Mouse (Mus musculus) T-helper 1 cell (primary cell): ENCODE results near the gene Kdm1b.

ENCODE experiments used
- in situ Hi-C: fragments of 300-600 bp; cut with MboI, MseI; formaldehyde crosslinking; loops from one replicate; pipeline ENCODE4 v1.15.1; 2025; ENCODE audit warnings: high pct_unique_total_duplicates

Kdm1b gene

DNA sequence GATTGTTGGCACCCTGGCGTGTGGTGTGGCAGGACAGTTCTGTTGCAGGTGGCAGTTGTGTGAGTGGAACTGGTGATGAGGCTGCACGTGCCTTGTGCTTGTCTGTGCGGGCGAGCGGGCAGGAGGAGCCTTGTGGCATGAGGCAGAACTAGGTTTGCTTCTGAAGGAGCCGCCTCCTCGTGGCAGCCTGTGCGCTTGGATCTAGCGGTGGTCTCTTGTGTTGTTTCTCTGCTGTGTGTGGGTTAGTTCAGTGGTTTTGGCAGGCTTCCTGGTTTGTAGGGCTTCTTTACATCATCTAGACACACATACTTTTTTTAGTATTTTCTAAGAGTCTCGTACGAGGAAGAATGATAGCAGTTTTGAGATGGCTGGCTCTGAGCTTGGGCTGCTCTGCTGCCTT is 12.8 kb downstream of the Kdm1b start:
- in situ Hi-C loops: no loop called here

DNA sequence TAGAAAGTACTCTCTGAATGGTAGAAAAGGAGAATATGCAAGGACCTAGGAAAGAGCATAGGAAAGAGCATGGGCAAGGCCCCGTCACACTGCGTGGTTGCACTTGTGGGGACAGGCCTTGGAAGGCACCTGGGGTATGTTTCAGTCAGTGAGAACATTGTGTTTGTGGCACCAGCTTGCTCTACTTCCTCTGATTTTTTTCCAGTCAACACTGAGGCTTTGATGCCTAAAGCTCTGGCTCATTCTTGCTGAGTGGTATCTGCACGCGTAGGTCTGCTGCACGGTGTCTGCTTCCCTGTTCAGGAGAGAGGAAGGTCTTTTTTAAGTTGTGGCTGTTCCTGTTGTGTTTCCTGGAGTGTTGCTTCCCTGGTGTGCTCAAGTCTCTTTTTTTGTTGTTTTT is 13.5 kb downstream of the Kdm1b start:
- in situ Hi-C loops: no loop called here

GRCm38 (mm10) chr13:47062756-47063155 is 19.5 kb downstream of the Kdm1b start:
- in situ Hi-C loops: no loop called here

DNA sequence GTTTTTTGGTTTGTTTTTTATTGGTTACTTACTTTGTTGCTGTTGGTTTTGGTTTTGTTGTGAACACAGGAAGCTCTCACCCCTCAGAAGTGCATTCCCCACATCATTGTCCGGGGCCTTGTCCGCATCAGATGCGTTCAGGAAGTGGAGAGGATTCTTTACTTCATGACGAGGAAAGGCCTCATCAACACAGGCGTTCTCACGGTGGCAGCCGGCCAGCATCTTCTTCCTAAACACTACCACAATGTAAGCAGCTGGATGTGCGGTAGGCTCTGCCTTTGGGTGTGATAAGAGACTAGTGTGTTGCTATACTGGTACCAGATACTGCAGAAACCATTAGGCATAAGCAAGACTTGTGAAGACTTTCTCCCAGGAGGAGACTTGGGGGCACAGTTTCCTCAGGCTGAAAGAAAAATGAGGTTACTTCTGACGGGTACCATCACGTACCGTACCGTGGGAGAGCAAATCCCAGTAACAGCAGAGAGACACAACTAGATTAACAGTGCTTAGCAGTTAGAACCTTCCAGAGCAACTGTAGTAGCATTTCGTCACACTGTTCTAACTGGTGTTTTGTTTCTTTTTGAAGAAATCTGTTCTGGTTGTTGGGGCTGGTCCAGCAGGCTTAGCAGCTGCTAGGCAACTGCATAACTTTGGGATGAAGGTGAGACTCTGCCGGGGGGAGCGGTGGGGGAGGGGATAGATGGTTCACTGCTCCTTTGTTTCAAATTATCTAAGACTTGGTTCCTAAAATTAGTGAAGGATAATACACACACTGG is 20.9 kb downstream of the Kdm1b start:
- in situ Hi-C loops: no loop called here

- in situ Hi-C loops: no loop called here
These were observed 23.2 kb downstream of the Kdm1b start for GRCm38 (mm10) chr13:47066516-47066915.

- in situ Hi-C loops: no loop called here
These were observed 23.7 kb downstream of the Kdm1b start for GRCm38 (mm10) chr13:47067001-47067400.

DNA sequence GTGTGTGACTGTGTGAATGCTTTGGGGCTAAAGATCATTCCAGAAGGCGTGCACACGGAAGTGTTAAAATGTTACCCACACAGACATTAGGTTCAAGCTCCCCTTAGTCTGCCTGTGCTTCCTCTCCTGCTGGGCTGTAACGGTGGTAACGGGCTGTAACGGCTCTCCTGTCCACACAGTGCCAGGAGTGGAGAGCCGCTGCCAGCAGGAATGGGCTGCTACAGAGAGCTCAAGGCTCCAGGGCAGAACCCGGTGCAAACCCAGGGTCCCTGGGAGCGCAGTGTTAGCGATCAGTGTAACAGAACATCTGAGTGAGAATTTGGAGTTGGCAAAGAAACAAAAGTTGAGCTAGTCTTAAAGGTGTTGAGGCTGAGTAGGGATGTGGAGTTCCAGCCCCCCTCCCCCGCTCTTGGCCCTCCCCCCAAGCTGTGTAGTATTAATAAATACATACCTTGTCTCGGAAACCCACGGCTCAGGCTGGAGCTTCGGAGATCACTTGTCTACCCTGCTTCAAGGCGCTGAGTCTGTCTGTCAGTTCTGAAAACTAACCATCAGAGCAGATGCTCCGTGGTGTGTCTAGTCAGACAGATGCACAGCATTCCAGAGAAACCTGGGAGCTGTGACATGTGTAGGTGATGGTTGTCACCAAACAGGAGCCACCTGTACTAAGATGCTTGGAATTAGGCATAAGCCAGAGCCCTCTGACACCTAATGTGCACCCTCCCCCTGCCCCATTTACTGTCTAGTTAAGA is 27.2 kb downstream of the Kdm1b start:
- in situ Hi-C loops: no loop called here

- in situ Hi-C loops: no loop called here
These were observed 28.6 kb downstream of the Kdm1b start for GRCm38 (mm10) chr13:47071871-47072270.

DNA sequence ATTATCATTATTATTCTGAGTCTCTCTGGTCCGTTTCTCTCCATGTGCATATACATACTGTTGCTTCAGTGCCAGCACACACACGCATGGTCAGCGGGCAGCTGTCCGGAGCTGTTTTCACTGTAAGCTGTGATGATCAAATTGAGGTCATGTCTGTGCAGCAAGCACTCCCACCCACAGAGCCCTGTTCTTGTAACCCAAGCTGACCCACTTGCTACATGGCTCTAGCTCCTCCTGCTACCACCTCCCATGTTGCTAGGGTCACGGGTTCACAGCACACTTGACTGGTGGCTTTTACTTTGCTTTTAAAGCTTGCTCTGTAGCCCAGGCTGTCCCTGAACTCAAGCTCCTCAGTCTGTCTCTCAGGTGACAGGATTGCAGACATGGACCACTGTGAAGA is 29.2 kb downstream of the Kdm1b start:
- in situ Hi-C loops: no loop called here

DNA sequence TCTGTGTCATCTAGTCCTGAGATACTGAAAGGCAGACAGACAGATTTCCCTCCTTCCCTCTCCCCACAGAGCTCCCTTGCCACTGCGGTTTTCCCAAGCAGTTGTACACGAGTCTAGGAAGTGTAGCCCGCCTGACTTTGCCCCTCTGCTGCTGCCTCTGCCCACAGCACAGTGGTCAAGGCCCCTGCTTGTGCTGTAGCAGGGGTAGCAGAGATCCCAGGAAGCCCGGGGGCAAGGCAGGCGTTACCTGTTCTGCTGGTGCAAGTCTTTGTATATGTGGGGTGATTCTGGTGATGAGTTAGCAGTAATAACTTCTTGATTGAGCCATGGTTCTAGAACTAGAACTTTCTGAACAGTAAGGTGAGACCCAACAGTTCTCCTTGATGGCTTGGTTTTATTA is 32.9 kb downstream of the Kdm1b start:
- in situ Hi-C loops: no loop called here

DNA sequence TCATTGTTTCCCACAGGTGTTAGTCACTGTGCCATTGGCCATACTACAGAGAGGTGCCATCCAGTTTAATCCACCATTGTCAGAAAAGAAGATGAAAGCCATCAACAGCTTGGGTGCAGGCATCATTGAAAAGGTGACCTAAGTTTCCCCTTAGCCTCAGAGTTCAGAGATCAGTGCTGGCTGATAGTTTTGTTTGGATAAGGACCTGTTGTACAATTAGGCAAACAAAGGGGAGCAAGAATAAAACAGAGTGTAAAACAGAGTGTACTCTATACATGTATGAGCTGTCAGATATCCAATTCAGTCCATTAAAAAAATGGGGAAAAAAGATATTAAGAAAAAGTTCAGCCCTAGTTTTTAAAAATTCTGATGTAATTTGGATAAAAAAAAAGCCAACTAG is 34.1 kb downstream of the Kdm1b start:
- in situ Hi-C loops: no loop called here

GRCm38 (mm10) chr13:47078799-47079198 is 35.5 kb downstream of the Kdm1b start:
- in situ Hi-C loops: no loop called here

DNA sequence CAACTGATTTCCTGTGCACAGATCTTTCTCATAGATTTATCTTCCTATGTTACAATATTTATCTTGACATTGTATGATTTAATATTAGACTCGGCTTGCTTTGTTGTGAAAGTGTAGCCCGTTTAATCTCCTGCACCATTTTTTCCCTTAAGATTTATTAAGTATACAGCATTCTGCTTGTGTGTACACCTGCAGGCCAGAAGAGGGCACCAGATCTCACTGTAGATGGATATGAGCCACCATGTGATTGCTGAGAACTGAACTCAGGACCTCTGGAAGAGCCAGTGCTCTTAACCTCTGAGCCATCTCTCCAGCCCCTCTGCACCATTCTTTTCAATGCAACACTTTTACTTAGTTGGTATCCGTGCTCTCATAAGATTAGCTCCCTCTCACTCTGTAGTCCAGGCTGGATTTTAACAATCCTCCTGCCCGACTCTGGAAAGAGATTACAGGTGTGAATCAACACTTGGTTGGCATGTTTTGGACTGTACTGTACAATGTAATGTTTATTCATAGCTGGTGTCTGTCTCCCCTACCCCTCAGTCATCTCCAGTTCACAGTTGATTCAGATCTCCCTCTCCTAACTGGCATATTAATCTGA is 37.7 kb downstream of the Kdm1b start:
- in situ Hi-C loops: no loop called here

GRCm38 (mm10) chr13:47088433-47088832 is 45.1 kb downstream of the Kdm1b start:
- in situ Hi-C loops: no loop called here

GRCm38 (mm10) chr13:47089271-47089670 is 46.0 kb downstream of the Kdm1b start:
- in situ Hi-C loops: no loop called here

DNA sequence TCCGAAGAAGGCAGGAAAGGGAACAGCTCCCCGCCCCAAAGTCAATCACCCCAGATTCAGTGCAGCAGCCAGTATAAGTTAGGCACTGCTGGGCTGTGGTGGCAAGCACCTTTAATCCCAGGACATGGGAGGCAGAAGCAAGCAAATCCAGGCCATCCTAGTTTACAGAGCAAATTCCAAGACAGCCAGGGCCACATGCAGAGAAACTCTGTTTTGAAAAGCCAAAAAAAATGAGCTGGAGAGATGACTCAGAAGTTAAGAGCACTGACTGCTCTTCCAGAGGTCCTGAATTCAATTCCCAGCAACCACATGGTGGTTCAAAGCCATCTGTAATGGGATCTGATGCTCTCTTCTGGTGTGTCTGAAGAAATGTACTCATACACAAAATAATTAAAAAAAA is 50.5 kb downstream of the Kdm1b start:
- in situ Hi-C loops: no loop called here

DNA sequence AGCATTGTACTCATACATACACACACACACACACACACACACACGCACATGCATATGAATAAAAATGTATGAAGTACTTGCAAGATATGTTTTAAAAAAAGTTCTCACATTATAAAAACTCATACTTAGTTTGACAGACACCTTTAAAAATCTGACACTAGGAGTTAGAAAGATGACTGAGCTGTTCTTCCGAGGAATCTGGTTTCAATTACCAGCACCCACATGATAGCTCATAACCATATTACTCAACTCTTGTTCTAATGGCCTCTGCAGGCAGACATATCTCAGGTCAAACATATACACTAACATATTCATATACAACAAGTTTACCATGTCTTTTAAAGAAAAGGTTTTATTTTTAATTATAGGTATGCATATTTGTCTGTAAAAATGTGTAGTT is 53.3 kb downstream of the Kdm1b start:
- in situ Hi-C loops: no loop called here

GRCm38 (mm10) chr13:47099265-47099664 is 56.0 kb downstream of the Kdm1b start:
- in situ Hi-C loops: no loop called here

DNA sequence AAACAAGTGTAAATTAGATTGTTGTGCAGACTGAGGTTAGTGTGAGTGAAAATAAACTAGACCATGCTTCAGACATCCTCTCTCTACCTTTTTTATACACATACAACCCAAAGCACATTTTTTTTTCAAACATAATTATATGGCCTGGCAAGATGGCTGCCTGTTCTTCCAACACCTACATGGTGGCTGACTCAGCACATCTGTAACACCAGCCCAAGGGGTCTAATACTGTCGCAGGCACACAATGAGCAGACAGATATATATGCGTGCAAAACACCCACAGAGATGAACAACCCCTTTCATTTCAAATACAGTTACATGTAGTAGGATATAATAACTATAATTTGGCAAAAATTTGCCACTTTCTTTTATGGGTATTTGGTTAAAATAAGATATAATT is 57.3 kb downstream of the Kdm1b start:
- in situ Hi-C loops: no loop called here

DNA sequence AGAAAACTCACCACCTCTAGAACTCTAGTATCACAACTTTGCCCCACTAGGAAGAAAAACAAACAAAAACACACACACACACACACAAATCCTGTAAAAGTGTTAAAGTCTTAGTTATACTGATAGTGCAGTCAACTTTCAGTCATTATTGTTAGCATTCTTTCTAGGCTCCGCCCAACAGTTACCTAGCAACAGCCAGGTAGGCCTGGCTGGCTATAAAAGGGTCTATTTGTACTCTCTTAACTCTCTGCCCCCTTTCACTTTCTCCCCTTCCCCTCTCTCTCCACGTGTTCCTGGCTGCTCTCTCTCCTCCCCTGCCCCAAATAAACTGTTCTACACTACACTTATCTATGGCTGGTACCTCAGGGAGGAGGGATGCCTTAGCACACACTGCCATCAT is 60.8 kb downstream of the Kdm1b start:
- in situ Hi-C loops: no loop called here

GRCm38 (mm10) chr13:47104856-47105541 is 61.7 kb downstream of the Kdm1b start:
- in situ Hi-C loops: no loop called here
